Mouse (Mus musculus) stomach, postnatal 0 days (tissue): ENCODE measurements around the gene Man2a2.

Source experiments
- CTCF ChIP-seq: IDR thresholded peaks from 2 replicates; pipeline ENCODE4 v1.5.1; 2016; ENCODE audit warnings: antibody characterized with exemption, low read depth, mild to moderate bottlenecking, moderate library complexity
- EP300 ChIP-seq: optimal IDR thresholded peaks from 2 replicates; pipeline ENCODE3; 2016; ENCODE audit warnings: antibody characterized with exemption

DNA sequence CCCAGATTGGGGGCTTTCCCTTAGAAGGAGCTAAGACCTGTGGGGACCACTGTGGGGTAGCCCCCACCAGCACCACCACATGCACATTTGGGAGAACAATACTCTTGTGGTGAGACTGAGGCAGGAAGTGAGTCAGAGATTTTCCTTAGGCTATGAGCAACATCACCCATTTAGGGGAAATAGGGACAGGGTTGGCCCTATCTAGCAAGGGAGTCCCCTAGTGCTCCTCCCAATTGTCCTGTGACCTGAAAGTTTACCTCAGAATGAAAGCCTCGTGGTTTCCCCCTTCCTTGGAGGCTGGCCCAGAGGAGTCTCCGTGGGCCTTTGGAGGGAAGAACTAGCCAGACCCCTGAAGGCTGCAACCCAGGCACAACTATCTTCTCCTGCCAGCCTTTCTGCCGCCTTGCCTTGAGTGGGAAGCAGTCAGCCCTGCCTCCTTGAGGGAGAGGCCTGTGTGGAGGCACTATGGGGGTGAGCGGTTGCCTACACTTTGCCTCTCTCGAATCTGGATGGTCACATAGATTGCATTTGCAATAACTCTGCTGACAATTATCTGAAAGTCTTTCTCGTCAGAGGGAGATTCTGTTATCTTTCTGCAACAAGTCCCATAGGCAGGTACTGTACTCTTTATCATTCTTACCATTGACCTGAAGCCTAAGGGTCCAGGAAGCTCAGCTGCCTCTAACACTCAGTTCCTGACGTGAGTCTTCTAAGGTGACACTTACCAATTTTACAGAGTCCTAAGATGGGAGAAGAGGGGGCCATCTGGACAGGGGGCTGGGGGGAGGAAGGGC lies 33.1 kb upstream of the Man2a2 start:
- no peak for TF ChIP-seq CTCF
- no peak for TF ChIP-seq EP300
